Mouse (Mus musculus) frontal cortex, adult 2 months (tissue): Measurements from ENCODE around the gene C1qtnf1. TPM values are rescaled to one million over a fixed set of nuclear protein-coding genes. Genes with fewer than 3 reads are reported as not detected.

Experiments used
- DNase-seq, 2 experiments: peaks; one replicate each; pipeline ENCODE4 v3.0.0; 2022; ENCODE audit warnings: low spot score in 1 of 2; ENCODE audit errors: extremely low spot score in 1 of 2
- polyA plus RNA-seq: library from polyadenylated mRNA; depleted of rRNA; stranded (reverse); fragments of >200 nt; gene quantifications from 2 replicates; pipeline ENCODE4 v1.2.3, GENCODE M21; 2012

Gene C1qtnf1
- polyA plus RNA-seq, 1 experiment: 3.4 TPM

GRCm38 (mm10) chr11:118470234-118470966 is 42.4 kb downstream of the C1qtnf1 start:
- DNase-seq: no peak

GRCm38 (mm10) chr11:118471676-118472075 is 43.7 kb downstream of the C1qtnf1 start:
- no peak for DNase-seq

- DNase-seq: no peak
These were observed 45.2 kb downstream of the C1qtnf1 start for GRCm38 (mm10) chr11:118473161-118473560.

- no peak for DNase-seq
These were observed 46.0 kb downstream of the C1qtnf1 start for GRCm38 (mm10) chr11:118473842-118474500.

GRCm38 (mm10) chr11:118475496-118476083 is 47.6 kb downstream of the C1qtnf1 start:
- no peak for DNase-seq

GRCm38 (mm10) chr11:118476396-118477373 is 48.7 kb downstream of the C1qtnf1 start, which contains the start of gene Engase:
TSS of gene Engase (plus strand) at chr11:118476829.
- DNase-seq: peak; percentile 95 to 98

- no peak for DNase-seq
These were observed 51.8 kb downstream of the C1qtnf1 start for GRCm38 (mm10) chr11:118479776-118480175.

GRCm38 (mm10) chr11:118481231-118481630 is 53.2 kb downstream of the C1qtnf1 start:
- no peak for DNase-seq

GRCm38 (mm10) chr11:118481751-118482150 is 53.7 kb downstream of the C1qtnf1 start:
- no peak for DNase-seq

GRCm38 (mm10) chr11:118484169-118484568 is 56.2 kb downstream of the C1qtnf1 start:
- no peak for DNase-seq

- peak in 1 of 2 experiments; percentile 58 for DNase-seq
These were observed 57.3 kb downstream of the C1qtnf1 start for GRCm38 (mm10) chr11:118485338-118485737.

- no peak for DNase-seq
These were observed 57.8 kb downstream of the C1qtnf1 start for GRCm38 (mm10) chr11:118485780-118486179.

GRCm38 (mm10) chr11:118486281-118486680 is 58.3 kb downstream of the C1qtnf1 start:
- no peak for DNase-seq

- no peak for DNase-seq
These were observed 59.1 kb downstream of the C1qtnf1 start for GRCm38 (mm10) chr11:118486881-118487772.

GRCm38 (mm10) chr11:118488191-118488906 is 60.3 kb downstream of the C1qtnf1 start:
- DNase-seq: no peak

- no peak for DNase-seq
These were observed 60.9 kb downstream of the C1qtnf1 start for GRCm38 (mm10) chr11:118488907-118489270.

- DNase-seq: peak in 1 of 2 experiments; percentile 76
These were observed 62.7 kb downstream of the C1qtnf1 start for GRCm38 (mm10) chr11:118490566-118491218.

- DNase-seq: no peak
These were observed 63.2 kb downstream of the C1qtnf1 start for GRCm38 (mm10) chr11:118491230-118491629.
